Mouse (Mus musculus) forebrain, postnatal 0 days (tissue): ENCODE measurements at regions not wholly inside any gene's neighbourhood (a gene's known extent, or its start where the extent isn't known, plus 50 kb on each side); places are given as distances from the start of the nearest gene placed in this dataset.
A peak's percentile ranks its signal among the peaks of the same experiment; 100 is the strongest.

Experiments used
- ATAC-seq: fragments of 200-750 bp; cut with Nextera tagmentation; 2 replicates; pipeline ENCODE4 v1.8.0; 2017; ENCODE audit warnings: mild to moderate bottlenecking, moderate library complexity
- DNase-seq: peaks from one replicate; pipeline ENCODE4 v3.0.0-alpha.2; 2015
- H3K27ac ChIP-seq: fragments of 300-500 bp; sonication (generic); 2 replicates; pipeline ENCODE4 v1.5.1; 2014; ENCODE audit warnings: low read depth, mild to moderate bottlenecking, antibody characterized with exemption, low read length, moderate library complexity, mixed read lengths
- H3K27me3 ChIP-seq: fragments of 300-500 bp; sonication (generic); 2 replicates; pipeline ENCODE4 v1.6.1; 2014; ENCODE audit warnings: mild to moderate bottlenecking, low read length, mixed read lengths; ENCODE audit not compliant: insufficient read depth
- H3K36me3 ChIP-seq: fragments of 300-500 bp; sonication (generic); 2 replicates; pipeline ENCODE4 v1.6.1; 2014; ENCODE audit warnings: mild to moderate bottlenecking, moderate library complexity; ENCODE audit not compliant: insufficient read depth
- H3K4me1 ChIP-seq: fragments of 300-500 bp; sonication (generic); 2 replicates; pipeline ENCODE4 v1.6.1; 2014; ENCODE audit warnings: antibody characterized with exemption; ENCODE audit not compliant: insufficient read depth
- H3K4me2 ChIP-seq: fragments of 300-500 bp; sonication (generic); 2 replicates; pipeline ENCODE4 v1.6.1; 2014; ENCODE audit warnings: low read depth, mild to moderate bottlenecking, moderate library complexity
- H3K4me3 ChIP-seq: fragments of 300-500 bp; sonication (generic); 2 replicates; pipeline ENCODE4 v1.5.1; 2014; ENCODE audit warnings: low read depth, low read length, mixed read lengths
- H3K9ac ChIP-seq: fragments of 300-500 bp; sonication (generic); 2 replicates; pipeline ENCODE4 v1.6.1; 2014; ENCODE audit warnings: mild to moderate bottlenecking
- H3K9me3 ChIP-seq: fragments of 300-500 bp; sonication (generic); 2 replicates; pipeline ENCODE4 v1.6.1; 2016; ENCODE audit warnings: low read length
- CTCF ChIP-seq: sonication (generic); IDR thresholded peaks from 2 replicates; pipeline ENCODE4 v1.5.1; 2016; ENCODE audit warnings: antibody characterized with exemption, control low read depth, low read depth
- WGBS: fragments of 180-500 bp; shearing (Covaris S2); extraction: QIAGEN DNeasy Blood & Tissue Kit; methylation state at CpG from one replicate; pipeline ENCODE4 v1.1.7; 2014; 5-methylcytosine and 5-hydroxymethylcytosine counted together

GRCm38 (mm10) chr12:71506206-71506605, 196.5 kb downstream of the Dact1 start:
- no peak overlapping the region for H3K4me3 ChIP-seq
- DNase-seq: no peak
- 82% methylated on average over 4 of the region's 4 CpGs for whole genome bisulfite sequencing

GRCm38 (mm10) chr12:71506716-71507115, 197.0 kb downstream of the Dact1 start:
- ATAC-seq (no peak), DNase-seq (no peak)
- H3K4me3 ChIP-seq: no peak overlapping the region
- no peak overlapping the region for H3K27ac ChIP-seq
- TF ChIP-seq CTCF: no peak
- H3K9me3 ChIP-seq: no peaks in the 10 kb centered on the region
- no peaks in the 10 kb centered on the region for H3K27me3 ChIP-seq
- H3K9ac ChIP-seq: no peak overlapping the region
- no peaks in the 10 kb centered on the region; the same call in 1 of the 2 replicates for H3K4me1 ChIP-seq
- H3K36me3 ChIP-seq: no peaks in the 10 kb centered on the region
- no peak overlapping the region for H3K4me2 ChIP-seq
- whole genome bisulfite sequencing: 74% methylated on average over 1 of the region's 1 CpGs

More at GRCm38 (mm10) chr12:71506206-71506605, 196.5 kb downstream of the Dact1 start:
- H3K9me3 ChIP-seq: no peaks in the 10 kb centered on the region
- H3K4me1 ChIP-seq: no peaks in the 10 kb centered on the region; the same call in 1 of the 2 replicates
- no peak overlapping the region for H3K4me2 ChIP-seq
- H3K27ac ChIP-seq: no peak overlapping the region
- no peak overlapping the region for H3K9ac ChIP-seq
- no peaks in the 10 kb centered on the region for H3K27me3 ChIP-seq
- no peaks in the 10 kb centered on the region for H3K36me3 ChIP-seq
- TF ChIP-seq CTCF: no peak
- ATAC-seq: no peak

GRCm38 (mm10) chr12:71512915-71513612, 203.4 kb downstream of the Dact1 start:
- DNase-seq: no peak

GRCm38 (mm10) chr12:71519520-71519919, 209.8 kb downstream of the Dact1 start:
- 47% methylated on average over 1 of the region's 1 CpGs for WGBS
- Histone ChIP-seq H3K4me3 (no peak overlapping the region), H3K4me2 (no peak overlapping the region), H3K9ac (no peak overlapping the region), H3K4me1 (no peaks in the 10 kb centered on the region), H3K27me3 (no peaks in the 10 kb centered on the region), H3K27ac (no peak overlapping the region), H3K9me3 (no peaks in the 10 kb centered on the region), H3K36me3 (no peaks in the 10 kb centered on the region)
- no peak for DNase-seq
- ATAC-seq: no peak
- TF ChIP-seq CTCF: no peak

More at GRCm38 (mm10) chr12:71512915-71513612, 203.4 kb downstream of the Dact1 start:
- Histone ChIP-seq H3K36me3 (no peaks in the 10 kb centered on the region), H3K27ac (no peak overlapping the region), H3K9me3 (no peaks in the 10 kb centered on the region), H3K27me3 (no peaks in the 10 kb centered on the region), H3K9ac (no peak overlapping the region), H3K4me1 (no peaks in the 10 kb centered on the region), H3K4me2 (no peak overlapping the region), H3K4me3 (no peak overlapping the region)
- 33% methylated on average over 7 of the region's 7 CpGs for WGBS
- ATAC-seq: peak; percentile 56; the same call in 1 of the 2 replicates
- no peak for TF ChIP-seq CTCF

GRCm38 (mm10) chr12:71521936-71522335, 212.3 kb downstream of the Dact1 start:
- no peak overlapping the region for H3K9ac ChIP-seq
- no peak overlapping the region for H3K27ac ChIP-seq
- H3K27me3 ChIP-seq: no peaks in the 10 kb centered on the region
- H3K4me1 ChIP-seq: no peaks in the 10 kb centered on the region
- 82% methylated on average over 3 of the region's 3 CpGs for WGBS
- TF ChIP-seq CTCF: no peak
- no peaks in the 10 kb centered on the region for H3K36me3 ChIP-seq
- no peaks in the 10 kb centered on the region for H3K9me3 ChIP-seq
- H3K4me3 ChIP-seq: no peak overlapping the region
- H3K4me2 ChIP-seq: no peak overlapping the region
- DNase-seq (no peak), ATAC-seq (no peak)

- Histone ChIP-seq H3K27me3 (no peaks in the 10 kb centered on the region), H3K9me3 (no peaks in the 10 kb centered on the region), H3K4me2 (no peak overlapping the region), H3K36me3 (no peaks in the 10 kb centered on the region), H3K9ac (no peak overlapping the region), H3K4me1 (no peaks in the 10 kb centered on the region), H3K4me3 (no peak overlapping the region), H3K27ac (0 out of 2 replicates have a peak overlapping the region, but pooled peaks have one; percentile 15)
- ATAC-seq (no peak), DNase-seq (no peak)
- 59% methylated on average over 5 of the region's 5 CpGs for WGBS
- TF ChIP-seq CTCF: no peak
These were observed 212.8 kb downstream of the Dact1 start for GRCm38 (mm10) chr12:71522451-71522850.

- WGBS: 61% methylated on average over 6 of the region's 6 CpGs
These were observed 214.5 kb downstream of the Dact1 start for GRCm38 (mm10) chr12:71524156-71524555.

More at GRCm38 (mm10) chr12:71524156-71524555, 214.5 kb downstream of the Dact1 start:
- Histone ChIP-seq H3K27ac (no peak overlapping the region), H3K9me3 (no peaks in the 10 kb centered on the region), H3K36me3 (no peaks in the 10 kb centered on the region), H3K27me3 (no peaks in the 10 kb centered on the region), H3K9ac (no peak overlapping the region), H3K4me3 (no peak overlapping the region), H3K4me1 (no peaks in the 10 kb centered on the region), H3K4me2 (no peak overlapping the region)
- ATAC-seq (no peak), DNase-seq (no peak)
- TF ChIP-seq CTCF: no peak
